ENCODE assay signal across 7 mouse cellular contexts in the genomic region with DNA sequence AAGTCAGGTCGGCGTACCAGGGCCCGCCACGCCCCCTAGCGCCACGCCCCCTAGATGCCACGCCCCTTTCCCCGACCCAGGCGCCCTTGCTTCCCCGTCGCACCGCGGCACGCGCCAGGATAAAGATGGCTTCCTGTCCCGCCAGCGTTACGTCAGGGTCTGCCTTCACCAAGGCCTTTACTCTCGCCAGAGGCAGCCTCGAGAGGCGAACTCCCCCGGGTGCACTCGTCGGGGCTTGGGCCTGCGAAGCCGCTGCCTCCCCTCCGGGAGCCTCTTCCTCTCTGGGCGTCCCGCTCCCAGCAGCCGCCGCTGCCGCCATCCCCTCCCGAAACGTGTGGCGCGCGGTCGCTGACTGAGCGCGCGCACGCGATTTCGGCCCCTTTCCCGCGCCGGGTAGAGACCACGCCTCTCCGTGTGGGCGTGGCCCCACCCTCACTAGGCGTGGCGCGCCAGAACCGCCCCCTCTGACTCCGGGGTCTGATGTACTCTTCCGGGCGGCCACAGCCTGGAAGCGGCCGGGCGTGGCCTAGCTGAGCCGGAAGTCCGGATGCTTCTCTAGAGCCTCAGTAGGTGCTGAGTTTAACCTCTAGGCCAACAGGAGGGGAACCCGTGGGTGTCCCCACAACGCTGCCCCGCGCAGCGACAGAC. TPM values are rescaled to one million over a fixed set of nuclear protein-coding genes. Genes with fewer than 3 reads are reported as not detected.
DNase-seq lines count a peak whose midpoint lies in the region; ATAC-seq and TF ChIP-seq lines count a peak whose summit lies in the region.

No protein-coding gene starts in this region.

- 0 out of 2 replicates have a peak, but pooled peaks cover 6% of the 10 kb centered on the region for H3K4me1 ChIP-seq in intestine, postnatal 0 days (replicated peaks; ENCODE audit: control insufficient read depth, insufficient read depth, low read length)
- peaks cover 11% of the 10 kb centered on the region for H3K4me1 ChIP-seq in midbrain, embryonic 12.5 days
- H3K4me1 ChIP-seq in small intestine, adult 2 months (ENCODE audit: control insufficient read depth, insufficient read depth, insufficient read length, low read length): peaks cover 5% of the 10 kb centered on the region; the same call in 1 of the 2 replicates

- H3K27me3 ChIP-seq in intestine, postnatal 0 days (replicated peaks; ENCODE audit: control insufficient read depth, insufficient read depth, low read length): no peaks in the 10 kb centered on the region
- no peaks in the 10 kb centered on the region for H3K27me3 ChIP-seq in midbrain, embryonic 12.5 days
- no peaks in the 10 kb centered on the region for H3K27me3 ChIP-seq in small intestine, adult 2 months (ENCODE audit: control insufficient read depth, insufficient read depth, low read length)

- WGBS in intestine, postnatal 0 days: under 1% methylated on average over 67 of the region's 67 CpGs
- under 1% methylated on average over 67 of the region's 67 CpGs for WGBS in midbrain, embryonic 12.5 days
- under 1% methylated on average over 65 of the region's 67 CpGs for WGBS in small intestine, adult 2 months

- peak; percentile 96 for DNase-seq in adrenal gland, adult 2 months
- DNase-seq in embryo, embryonic 11.5 days (ENCODE audit: low read depth, low spot score): peak; percentile 95
- DNase-seq in gastrocnemius, postnatal 4 days (ENCODE audit: low spot score in 2 of 2): peak; percentile 96 to 98
- DNase-seq in left cerebral cortex, postnatal 4 days: peak; percentile 95

- intact Hi-C loops in left cerebral cortex, postnatal 4 days (cut with DNase I): no loop called here

- TF ChIP-seq CTCF in intestine, postnatal 0 days (IDR thresholded peaks at IDR 0.05; ENCODE audit: low read depth): peak; percentile 39; the same call in 1 of the 2 replicates
- TF ChIP-seq CTCF in small intestine, adult 2 months (IDR thresholded peaks at IDR 0.05; ENCODE audit: extremely low read depth, insufficient read length, insufficient replicate concordance, low read depth, low read length): no peak; the same call in 1 of the 2 replicates

- H3K36me3 ChIP-seq in intestine, postnatal 0 days (ENCODE audit: control insufficient read depth, insufficient read depth): peaks cover 13% of the 10 kb centered on the region
- H3K36me3 ChIP-seq in midbrain, embryonic 12.5 days: peaks cover 5% of the 10 kb centered on the region; the same call in 1 of the 2 replicates
- peaks cover 12% of the 10 kb centered on the region for H3K36me3 ChIP-seq in small intestine, adult 2 months (ENCODE audit: control insufficient read depth, insufficient read depth, low read length)

- peak; percentile 80 for TF ChIP-seq POLR2A in small intestine, adult 2 months (IDR thresholded peaks at IDR 0.05; ENCODE audit: low read depth, low read length)

- peak; percentile 100 for ATAC-seq in intestine, postnatal 0 days
- ATAC-seq in midbrain, embryonic 12.5 days (ENCODE audit: low FRiP score, low read depth): peak; percentile 99

- H3K4me2 ChIP-seq in intestine, postnatal 0 days (replicated peaks; ENCODE audit: low read depth): peak overlapping the region; percentile 66
- H3K4me2 ChIP-seq in midbrain, embryonic 12.5 days (replicated peaks): peak overlapping the region; percentile 54

- H3K4me3 ChIP-seq in intestine, postnatal 0 days (ENCODE audit: low read depth, low read length): peak overlapping the region; percentile 77
- peak overlapping the region; percentile 62 for H3K4me3 ChIP-seq in midbrain, embryonic 12.5 days
- peak overlapping the region; percentile 69 for H3K4me3 ChIP-seq in small intestine, adult 2 months (ENCODE audit: low read depth, low read length)

- peak overlapping the region; percentile 79 for H3K9ac ChIP-seq in intestine, postnatal 0 days (ENCODE audit: low read depth, low read length)
- H3K9ac ChIP-seq in midbrain, embryonic 12.5 days (replicated peaks): peak overlapping the region; percentile 72

- H3K27ac ChIP-seq in intestine, postnatal 0 days (ENCODE audit: low read depth, low read length): peak overlapping the region; percentile 93
- H3K27ac ChIP-seq in midbrain, embryonic 12.5 days (replicated peaks): peak overlapping the region; percentile 84
- H3K27ac ChIP-seq in small intestine, adult 2 months (ENCODE audit: insufficient read depth, low read depth, low read length): peak overlapping the region; percentile 86

- H3K9me3 ChIP-seq in intestine, postnatal 0 days (ENCODE audit: control insufficient read depth): no peaks in the 10 kb centered on the region
- no peaks in the 10 kb centered on the region for H3K9me3 ChIP-seq in midbrain, embryonic 12.5 days

RNA-seq across cellular contexts. Expression of gene Pole4, which starts 52.5 kb away (rescaled TPM):
- 10 to 100 TPM; 37.3 to 44.3 TPM for total RNA-seq in adrenal gland, adult 2 months (2021)
- 4.8 and 7.6 TPM in 2 replicates for polyA plus RNA-seq in adrenal gland, adult 2 months (2012; rRNA removed)
- total RNA-seq in gastrocnemius, postnatal 4 days (2021): 10 to 100 TPM; 26.3 to 26.6 TPM
- 73.1 and 74.4 TPM in 2 replicates for polyA plus RNA-seq in intestine, postnatal 0 days (2015; fragmentation: Nextera tagmentation; extraction: Ambion mirVana)
- total RNA-seq in left cerebral cortex, postnatal 4 days (2021): 10 to 100 TPM; 69.8 to 70.3 TPM
- polyA plus RNA-seq in midbrain, embryonic 12.5 days (2016; fragmentation: Nextera tagmentation; extraction: Ambion mirVana): 88.4 and 100 TPM in 2 replicates
- 5.7 and 7.2 TPM in 2 replicates for polyA plus RNA-seq in small intestine, adult 2 months (2012; rRNA removed)

Comparison
In these comparisons a context has a peak if more than half of its experiments do, and no peak if none do; other contexts are left out.
1. Peak in every context shown above with its lines: DNase-seq, ATAC-seq, H3K4me3 ChIP-seq and H3K27ac ChIP-seq.